Mouse (Mus musculus) myocyte (in vitro differentiated cells): ENCODE results near the gene Rps2.

ENCODE experiments used
- MAX ChIP-seq: IDR thresholded peaks from one replicate; pipeline ENCODE4 v1.6.1; 2011; ENCODE audit warnings: low read depth, mild to moderate bottlenecking, control low read depth
- MYOD1 ChIP-seq, 3 experiments: IDR thresholded peaks; one replicate each; pipeline ENCODE4 v1.6.1; 2011; ENCODE audit warnings: control low read depth in 2 of 3, low read depth in 2 of 3, mild to moderate bottlenecking in 2 of 3, moderate library complexity in 1 of 3; ENCODE audit not compliant: insufficient read length in 2 of 3, control insufficient read depth in 1 of 3
- POLR2A ChIP-seq: IDR thresholded peaks from one replicate; pipeline ENCODE4 v1.6.1; 2011; ENCODE audit warnings: low read depth, mild to moderate bottlenecking, control low read depth, moderate library complexity; ENCODE audit not compliant: insufficient read length
- POLR2AphosphoS2 ChIP-seq: IDR thresholded peaks from one replicate; pipeline ENCODE4 v1.6.1; 2011; ENCODE audit warnings: low read depth, control low read depth; ENCODE audit not compliant: insufficient read length
- TCF12 ChIP-seq: IDR thresholded peaks from one replicate; pipeline ENCODE4 v1.6.1; 2011; ENCODE audit warnings: mild to moderate bottlenecking, control low read depth; ENCODE audit not compliant: poor library complexity, insufficient read depth, severe bottlenecking
- TCF3 ChIP-seq: IDR thresholded peaks from one replicate; pipeline ENCODE4 v1.6.1; 2011; ENCODE audit warnings: low read depth, control low read depth; ENCODE audit not compliant: insufficient read length
- USF1 ChIP-seq: IDR thresholded peaks from one replicate; pipeline ENCODE4 v1.6.1; 2011; ENCODE audit warnings: low read depth, mild to moderate bottlenecking, control low read depth, moderate library complexity

- TF ChIP-seq TCF12 (no peak), POLR2A (no peak), POLR2AphosphoS2 (no peak), MAX (no peak), USF1 (no peak), TCF3 (no peak), MYOD1 (IDR thresholded peaks at IDR 0.05; ENCODE audit: control insufficient read depth in 1 of 3, insufficient read length in 2 of 3, low read depth in 2 of 3) (no peak)
These were observed 25.5 kb upstream of the Rps2 start for GRCm38 (mm10) chr17:24692385-24692784.
